Mouse (Mus musculus) cerebellum, adult (tissue): ENCODE data around the gene Scg3.
"Not testable (repeated sequence)": the region's sequence is repeated elsewhere in the genome, so short reads cannot be mapped to it uniquely, and the experiment has no call there.

Source experiments
- ATAC-seq: cut with Nextera tagmentation; 2 replicates; pipeline ENCODE4 v1.9.2; 2017; ENCODE audit warnings: mild to moderate bottlenecking, moderate library complexity, mixed read lengths; ENCODE audit not compliant: insufficient number of reproducible peaks, low FRiP score, low TSS enrichment

The Scg3 gene

DNA sequence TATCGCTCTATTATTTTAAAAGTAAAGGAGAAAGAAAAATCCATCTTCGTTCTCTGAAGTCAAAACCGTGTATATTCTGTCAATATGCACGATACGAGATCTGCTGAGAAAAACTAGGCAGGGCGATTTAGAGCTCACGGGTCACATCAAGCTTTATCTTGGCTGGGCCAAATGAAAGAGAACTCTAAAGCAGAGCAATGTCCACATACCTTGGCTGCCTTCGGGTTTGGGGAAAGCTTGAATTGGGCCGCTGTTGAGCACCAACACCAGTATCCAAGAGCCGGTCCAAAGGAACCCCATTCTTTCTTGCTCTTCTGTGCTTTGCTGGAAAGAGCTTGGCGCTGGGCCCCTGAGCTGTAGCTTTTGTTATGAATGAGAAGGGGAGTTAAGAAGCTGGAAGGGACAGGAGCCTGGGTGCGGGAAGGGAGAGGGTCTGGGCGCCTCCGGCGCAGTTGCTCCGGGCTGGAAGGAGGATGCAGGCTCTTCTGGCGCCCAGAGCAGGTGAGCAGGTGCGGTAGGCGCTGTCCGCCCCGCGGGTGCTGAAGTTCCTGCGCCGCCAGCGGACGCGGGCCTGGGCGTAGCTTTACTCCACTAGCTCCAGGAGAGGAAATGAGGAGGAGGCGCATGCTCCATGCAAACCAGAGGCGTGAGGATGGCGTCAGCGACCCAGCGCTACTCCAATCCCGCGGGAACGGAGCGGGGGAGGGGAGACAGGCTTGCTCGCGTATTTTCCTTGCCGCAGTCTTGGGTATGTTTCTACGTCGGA is at the start of gene Scg3:
Gene Scg3, minus strand, starts transcription at position 631 of the 766 bp plus-strand sequence.
- ATAC-seq, result peak; percentile 100

- peak; percentile 74; the same call in 1 of the 2 replicates for ATAC-seq
These were observed 36.3 kb upstream of the Scg3 start for GRCm38 (mm10) chr9:75719952-75720687.

DNA sequence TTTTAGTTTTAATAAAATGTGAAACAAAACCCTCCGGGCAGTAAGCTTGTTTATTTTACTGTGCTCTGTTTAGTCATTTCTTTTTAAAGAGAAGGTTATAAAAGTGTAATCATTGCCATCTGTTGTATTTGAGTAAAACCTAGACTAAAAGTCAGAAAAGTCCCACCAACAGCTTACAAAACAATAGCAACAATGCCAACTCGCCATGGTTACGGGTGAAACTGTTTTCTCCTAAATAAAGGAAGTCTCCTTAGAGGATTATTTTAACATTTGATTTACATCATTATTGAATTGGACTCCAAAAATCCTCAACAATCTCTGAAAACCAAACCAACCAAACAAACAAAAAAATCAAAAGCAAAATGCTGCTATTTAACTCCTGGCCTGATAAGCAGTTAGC is 35.6 kb upstream of the Scg3 start:
- no peak for ATAC-seq

GRCm38 (mm10) chr9:75684772-75685171 is 916 bp upstream of the Scg3 start:
- ATAC-seq, result no peak

DNA sequence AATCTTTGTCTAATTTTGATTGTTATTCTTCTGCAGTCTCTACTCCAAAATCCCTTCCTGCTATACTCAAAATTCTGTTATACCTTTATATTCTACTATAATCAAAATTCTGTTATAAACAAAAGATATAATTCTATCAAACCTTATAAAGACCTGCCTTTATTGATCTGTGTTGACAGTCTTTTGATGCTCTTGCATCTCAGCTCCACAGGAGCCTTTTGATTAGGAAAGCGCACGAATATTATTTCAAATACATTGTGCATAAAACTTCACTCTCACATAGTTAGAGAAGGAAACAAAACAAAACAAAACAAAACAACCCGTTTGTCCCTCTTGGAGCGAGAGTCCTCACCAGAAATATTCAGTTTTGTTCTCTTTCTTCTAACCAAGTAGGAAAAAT is 436 bp upstream of the Scg3 start:
- no peak for ATAC-seq

GRCm38 (mm10) chr9:75680606-75681005 is 3.2 kb downstream of the Scg3 start:
- no peak for ATAC-seq

DNA sequence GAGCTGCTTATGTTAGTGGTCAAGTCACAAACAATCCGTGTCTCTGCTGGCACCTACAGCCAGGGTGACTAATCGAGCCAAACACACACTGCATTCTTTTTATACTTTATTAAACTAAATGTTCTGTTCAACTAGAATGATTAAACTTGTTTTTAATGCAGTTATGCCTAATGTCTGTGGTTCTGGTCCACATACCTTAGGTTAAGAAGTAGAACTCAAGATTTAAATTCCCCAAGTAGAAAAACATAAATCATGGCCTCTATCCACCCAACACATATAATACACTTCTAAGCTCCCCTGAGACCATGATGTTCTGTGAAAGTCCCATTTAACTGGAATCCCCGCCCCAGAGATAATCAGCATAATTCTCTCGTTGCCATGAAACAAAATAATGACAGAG is 4.2 kb downstream of the Scg3 start:
- ATAC-seq, result no peak

DNA sequence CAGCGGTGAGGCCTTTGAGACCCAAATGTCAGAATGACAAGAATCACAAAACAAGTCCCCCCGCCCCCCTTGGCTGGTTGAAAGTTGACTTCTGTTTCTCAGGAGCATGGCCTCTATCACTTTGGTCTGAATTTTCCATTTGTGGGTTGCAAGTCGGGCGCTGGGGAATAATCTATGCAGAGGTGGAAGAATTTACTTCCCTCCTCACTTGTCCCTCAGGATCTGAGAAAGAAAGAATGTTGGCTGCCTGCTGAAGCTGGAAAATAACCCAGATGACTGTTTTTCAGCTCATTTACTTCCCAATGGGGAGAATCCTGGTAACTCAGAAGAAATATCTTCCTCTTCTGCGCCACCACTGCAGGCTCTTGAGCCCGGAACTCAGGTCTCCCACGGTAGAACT is 5.5 kb downstream of the Scg3 start:
- no peak for ATAC-seq

DNA sequence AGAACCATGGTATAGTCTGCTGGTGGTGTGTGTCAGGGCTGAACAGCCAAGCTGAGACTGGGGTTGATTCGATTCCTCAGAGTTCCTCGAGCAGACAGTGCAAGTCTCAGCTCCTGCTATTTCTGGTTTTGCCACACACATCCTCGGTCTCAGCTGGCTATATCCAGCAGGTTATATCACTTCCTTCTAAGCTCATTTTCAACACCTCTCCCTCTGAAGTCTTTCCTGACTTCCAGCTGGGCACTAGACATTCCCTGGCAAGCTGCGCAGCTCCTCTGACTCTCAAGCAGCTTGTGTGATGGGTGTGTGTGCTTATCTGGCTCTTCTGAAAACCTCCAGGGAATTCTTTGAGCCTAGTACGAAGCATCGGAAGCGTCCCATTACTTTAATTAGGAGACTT is 7.6 kb downstream of the Scg3 start:
- no peak for ATAC-seq

DNA sequence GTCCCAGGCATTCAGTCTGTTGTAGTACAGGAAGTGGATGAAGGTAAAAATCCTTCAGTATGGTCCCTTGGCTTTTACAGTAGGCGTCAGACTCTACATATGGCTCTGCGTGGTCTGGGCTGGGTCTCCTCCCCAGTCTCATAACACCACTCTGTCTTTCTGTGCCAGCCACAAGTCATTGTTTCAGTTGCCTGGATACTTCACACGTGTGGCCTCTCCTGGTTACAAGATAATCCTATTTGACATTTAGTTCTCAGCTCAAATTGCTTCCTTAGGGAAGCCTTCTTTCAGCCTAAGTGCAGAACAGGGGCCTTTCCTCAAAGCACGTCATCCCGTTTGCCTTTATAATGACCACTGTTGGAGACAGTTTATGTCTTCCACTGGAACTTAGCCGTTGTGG is 11.1 kb downstream of the Scg3 start:
- no peak for ATAC-seq

- peak; percentile 79 for ATAC-seq
These were observed 17.2 kb downstream of the Scg3 start for GRCm38 (mm10) chr9:75666612-75667011.

DNA sequence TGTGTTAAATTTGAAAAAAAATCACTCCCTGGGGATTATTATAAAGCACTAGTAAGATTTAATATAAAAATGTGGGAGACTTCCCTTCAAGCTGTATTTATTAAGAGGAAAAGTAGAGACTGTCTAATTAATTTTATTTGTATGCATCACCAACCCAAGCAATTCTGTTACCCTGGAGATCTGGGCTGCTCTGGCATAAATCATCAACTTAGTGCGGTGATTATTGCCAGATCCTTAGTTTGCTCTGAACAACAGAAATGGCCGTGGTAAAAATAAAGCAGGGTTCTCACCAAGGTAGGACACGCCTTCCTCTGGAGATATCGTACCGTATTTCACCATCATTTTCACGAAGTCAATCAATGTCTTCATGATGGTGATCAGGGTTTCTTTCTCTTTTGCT is 18.5 kb downstream of the Scg3 start:
- no peak for ATAC-seq

- ATAC-seq, result no peak
These were observed 22.9 kb downstream of the Scg3 start for GRCm38 (mm10) chr9:75660917-75661316.

- not testable (repeated sequence) for ATAC-seq
These were observed 27.4 kb downstream of the Scg3 start for GRCm38 (mm10) chr9:75656456-75656855.

DNA sequence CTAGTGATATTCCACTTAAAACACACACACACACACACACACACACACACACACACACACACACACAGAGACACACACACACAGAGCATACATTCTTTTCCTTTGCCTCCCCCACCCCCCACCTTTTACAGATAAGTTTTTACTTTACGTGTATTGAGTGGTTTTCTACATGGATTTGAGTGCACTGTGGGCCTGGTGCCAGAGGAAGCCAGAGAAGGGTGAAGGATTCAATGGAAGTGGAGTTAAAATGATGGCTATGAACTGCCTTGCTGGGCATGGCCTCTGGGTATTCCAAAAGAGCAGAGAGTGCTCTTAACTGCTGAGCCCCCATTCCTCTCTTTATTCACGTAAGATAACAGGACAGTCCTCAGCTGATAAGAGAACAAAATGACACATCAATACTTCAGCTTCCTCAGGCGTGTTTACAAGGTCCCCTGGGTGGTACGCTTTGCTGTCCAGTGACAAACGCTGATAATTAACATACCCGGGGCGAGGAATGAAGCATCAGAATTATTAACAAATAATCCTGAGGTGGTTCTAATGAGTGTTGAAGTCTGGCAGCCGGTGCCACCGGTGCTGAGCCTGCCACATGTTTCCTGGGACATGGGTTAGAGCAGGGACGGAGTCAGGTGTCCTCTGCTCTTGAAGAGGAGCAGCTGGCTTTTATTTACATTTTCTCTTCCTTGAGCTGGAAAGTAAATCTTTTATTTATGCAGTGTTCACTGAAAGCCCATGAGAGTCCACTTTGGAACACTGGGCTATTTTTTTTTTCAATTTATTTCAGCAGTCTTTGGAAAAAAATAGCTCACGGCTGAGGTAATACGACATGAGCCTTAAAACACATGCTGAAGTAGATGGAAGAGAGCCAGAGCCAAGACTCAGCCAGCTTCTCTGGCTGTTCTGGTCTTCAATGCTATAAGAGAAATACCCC is 29.6 kb downstream of the Scg3 start:
- ATAC-seq, result no peak

- ATAC-seq, result no peak
These were observed 38.5 kb downstream of the Scg3 start for GRCm38 (mm10) chr9:75645405-75645804.

- no peak for ATAC-seq
These were observed 49.6 kb downstream of the Scg3 start for GRCm38 (mm10) chr9:75634226-75634625.

DNA sequence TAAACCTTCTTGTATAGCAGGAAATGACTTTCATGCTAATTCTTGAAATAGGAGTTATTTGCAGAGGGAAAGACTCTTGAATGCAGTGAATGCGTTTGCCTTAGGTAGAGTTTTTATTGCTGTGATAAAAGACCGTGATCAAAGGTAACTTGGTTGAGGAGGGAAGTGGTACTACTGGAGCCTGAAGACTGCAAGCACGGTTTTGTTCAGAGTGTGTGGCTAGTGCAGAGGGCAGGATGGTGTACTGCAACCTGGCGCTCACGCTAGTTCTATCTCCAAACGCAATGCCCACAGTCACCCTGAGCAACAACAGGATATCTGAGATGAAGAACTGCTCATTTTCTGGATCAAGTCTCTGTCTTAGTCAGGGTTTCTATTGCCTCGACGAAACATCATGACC is 50.3 kb downstream of the Scg3 start:
- no peak for ATAC-seq

- peak; percentile 67; the same call in 1 of the 2 replicates for ATAC-seq
These were observed 51.0 kb downstream of the Scg3 start for GRCm38 (mm10) chr9:75632902-75633301.

DNA sequence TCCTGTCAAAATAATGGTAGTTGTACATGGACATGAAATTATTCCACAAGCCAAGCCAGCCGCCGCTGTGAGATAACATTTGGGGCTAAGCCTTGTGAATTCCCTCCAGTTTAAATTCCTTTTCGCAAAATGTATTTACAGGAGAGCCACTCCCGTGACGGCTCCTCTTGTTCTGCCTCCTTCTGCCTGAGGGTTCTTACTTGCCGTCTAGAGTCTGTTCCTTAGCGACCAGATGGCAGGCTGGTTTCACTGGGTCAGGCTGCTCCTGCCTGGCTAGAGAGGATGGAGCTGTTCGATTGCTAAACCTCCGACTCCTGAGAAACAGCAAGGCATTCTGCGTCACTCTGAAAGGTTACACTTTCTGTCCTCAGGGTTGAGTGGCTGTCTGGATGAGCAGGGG is 51.7 kb downstream of the Scg3 start:
- peak; percentile 77 for ATAC-seq
